Mouse (Mus musculus): ENCODE data around the gene Sstr3. TPM values are rescaled to one million over a fixed set of nuclear protein-coding genes. Genes with fewer than 3 reads are reported as not detected.

The Sstr3 gene
- polyA plus RNA-seq, 1 experiment: not detected

DNA sequence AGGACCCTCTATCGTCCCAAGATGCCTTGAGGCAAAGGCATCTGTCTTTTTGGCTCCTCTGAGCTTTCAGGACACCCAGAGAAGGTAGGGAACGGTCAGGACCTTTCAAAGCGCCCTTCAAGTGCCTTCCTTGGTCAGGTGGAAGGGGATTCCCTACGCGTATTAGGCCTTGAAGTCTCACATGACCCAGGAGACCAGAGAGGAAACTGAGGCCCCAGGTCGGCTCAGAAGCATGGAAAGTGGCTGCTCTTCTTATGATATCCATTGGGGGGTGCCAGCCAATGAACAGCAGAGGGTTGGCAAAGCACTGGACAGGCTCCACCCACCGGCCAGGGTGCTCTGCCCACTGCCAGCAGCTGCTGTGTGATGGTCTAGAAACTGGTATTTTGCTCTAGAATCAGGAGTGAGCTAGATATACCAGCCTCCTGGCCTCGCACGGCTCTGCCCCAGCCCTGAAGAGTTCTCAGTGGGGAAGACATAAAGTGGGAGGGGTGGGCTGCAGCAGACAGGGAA, 23.2 kb upstream of the Sstr3 start:
- peaks cover 11% of the 10 kb centered on the region; the same call in 1 of the 2 replicates for H3K4me1 ChIP-seq (ENCODE audit: control insufficient read depth, insufficient read depth, low read length)
- TF ChIP-seq CTCF (IDR thresholded peaks at IDR 0.05; ENCODE audit: insufficient read depth, low read depth, low read length): no peak
- TF ChIP-seq POLR2A (IDR thresholded peaks at IDR 0.05; ENCODE audit: insufficient read depth, low read depth, low read length): no peak
- WGBS: 73% methylated on average over 9 of the region's 9 CpGs
- no peak overlapping the region for H3K4me3 ChIP-seq (ENCODE audit: insufficient read depth, low read depth, low read length)
- H3K27ac ChIP-seq (ENCODE audit: insufficient read depth, low read depth, low read length): no peak overlapping the region

DNA sequence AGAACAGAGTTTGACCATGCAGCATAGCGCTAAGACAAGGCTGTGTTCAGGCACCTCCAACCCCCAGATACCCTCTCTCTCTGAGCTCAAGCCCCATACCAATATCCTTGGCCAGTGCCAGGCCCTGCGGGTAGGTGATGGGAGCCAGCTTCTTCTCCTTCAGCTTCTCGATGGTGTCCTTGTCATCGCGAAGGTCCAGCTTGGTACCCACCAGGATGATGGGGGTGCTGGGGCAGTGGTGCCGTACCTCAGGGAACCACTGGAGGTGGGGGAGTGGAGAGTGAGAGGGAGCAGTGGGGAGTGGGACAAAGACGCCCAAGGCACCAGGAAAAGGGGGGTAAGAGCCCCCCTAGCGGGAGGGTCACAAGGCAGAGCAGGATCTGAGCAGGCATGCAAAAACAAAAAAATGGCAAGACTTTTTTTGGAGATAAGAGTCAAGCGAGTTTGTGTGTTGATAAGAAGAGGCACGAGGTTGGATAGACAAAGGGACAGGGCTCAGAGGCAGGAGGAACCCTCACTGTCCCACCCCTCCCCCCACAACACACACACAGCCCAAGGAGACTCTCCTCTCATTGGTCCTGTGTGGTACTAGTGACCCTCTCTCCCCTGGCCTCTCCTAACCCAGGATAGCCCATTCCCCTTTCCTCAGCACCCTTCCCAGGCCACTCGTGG, 20.4 kb upstream of the Sstr3 start:
- Histone ChIP-seq H3K4me3 (ENCODE audit: insufficient read depth, low read depth, low read length) (no peak overlapping the region), H3K27ac (ENCODE audit: insufficient read depth, low read depth, low read length) (no peak overlapping the region), H3K4me1 (ENCODE audit: control insufficient read depth, insufficient read depth, low read length) (peaks cover 4% of the 10 kb centered on the region; the same call in 1 of the 2 replicates)
- WGBS: 80% methylated on average over 11 of the region's 11 CpGs
- no peak for TF ChIP-seq POLR2A (IDR thresholded peaks at IDR 0.05; ENCODE audit: insufficient read depth, low read depth, low read length)
- TF ChIP-seq CTCF (IDR thresholded peaks at IDR 0.05; ENCODE audit: insufficient read depth, low read depth, low read length): no peak

DNA sequence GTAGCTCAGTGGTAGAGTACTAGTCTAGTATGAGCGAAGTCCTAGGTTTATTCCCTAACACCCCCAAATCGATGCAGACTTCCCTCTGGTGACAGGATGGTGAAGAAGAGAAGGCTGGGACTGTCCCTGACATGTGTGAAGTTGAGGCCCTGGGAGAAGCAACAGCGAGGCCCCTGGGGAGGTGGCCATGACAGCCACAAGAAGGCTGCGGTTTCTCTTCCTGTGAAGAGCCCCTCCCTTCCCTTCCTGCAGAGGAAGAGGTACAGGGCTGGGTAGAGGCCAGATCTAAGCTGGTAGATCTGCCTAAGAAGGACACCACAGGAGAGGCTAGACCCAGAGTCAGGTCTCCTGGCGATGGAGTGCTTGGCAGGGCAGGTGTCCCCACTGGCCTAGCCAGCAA, 19.5 kb upstream of the Sstr3 start:
- Histone ChIP-seq H3K4me3 (ENCODE audit: insufficient read depth, low read depth, low read length) (no peak overlapping the region), H3K4me1 (ENCODE audit: control insufficient read depth, insufficient read depth, low read length) (peaks cover 12% of the 10 kb centered on the region), H3K27ac (ENCODE audit: insufficient read depth, low read depth, low read length) (no peak overlapping the region)
- TF ChIP-seq CTCF (IDR thresholded peaks at IDR 0.05; ENCODE audit: insufficient read depth, low read depth, low read length) (no peak), POLR2A (IDR thresholded peaks at IDR 0.05; ENCODE audit: insufficient read depth, low read depth, low read length) (no peak)
- WGBS: 90% methylated on average over 5 of the region's 5 CpGs

DNA sequence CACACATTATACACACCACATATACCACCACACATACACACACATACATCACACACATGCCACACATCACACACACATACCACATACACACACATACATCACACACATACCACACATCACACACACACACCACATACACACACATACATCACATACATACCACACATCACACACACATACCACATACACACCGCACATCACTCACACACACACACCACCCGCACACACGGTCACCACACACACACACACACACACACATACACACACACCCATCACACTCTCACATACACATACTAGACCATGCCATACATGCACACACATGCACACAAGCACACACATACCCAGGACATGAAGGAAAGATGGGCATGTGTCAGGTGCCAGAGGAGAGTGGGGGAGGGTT, 18.9 kb upstream of the Sstr3 start:
- TF ChIP-seq CTCF (IDR thresholded peaks at IDR 0.05; ENCODE audit: insufficient read depth, low read depth, low read length) (no peak), POLR2A (IDR thresholded peaks at IDR 0.05; ENCODE audit: insufficient read depth, low read depth, low read length) (no peak)
- Histone ChIP-seq H3K27ac (ENCODE audit: insufficient read depth, low read depth, low read length) (no peak overlapping the region), H3K4me1 (ENCODE audit: control insufficient read depth, insufficient read depth, low read length) (peaks cover 16% of the 10 kb centered on the region), H3K4me3 (ENCODE audit: insufficient read depth, low read depth, low read length) (no peak overlapping the region)
- WGBS: 100% methylated on average over 3 of the region's 3 CpGs

DNA sequence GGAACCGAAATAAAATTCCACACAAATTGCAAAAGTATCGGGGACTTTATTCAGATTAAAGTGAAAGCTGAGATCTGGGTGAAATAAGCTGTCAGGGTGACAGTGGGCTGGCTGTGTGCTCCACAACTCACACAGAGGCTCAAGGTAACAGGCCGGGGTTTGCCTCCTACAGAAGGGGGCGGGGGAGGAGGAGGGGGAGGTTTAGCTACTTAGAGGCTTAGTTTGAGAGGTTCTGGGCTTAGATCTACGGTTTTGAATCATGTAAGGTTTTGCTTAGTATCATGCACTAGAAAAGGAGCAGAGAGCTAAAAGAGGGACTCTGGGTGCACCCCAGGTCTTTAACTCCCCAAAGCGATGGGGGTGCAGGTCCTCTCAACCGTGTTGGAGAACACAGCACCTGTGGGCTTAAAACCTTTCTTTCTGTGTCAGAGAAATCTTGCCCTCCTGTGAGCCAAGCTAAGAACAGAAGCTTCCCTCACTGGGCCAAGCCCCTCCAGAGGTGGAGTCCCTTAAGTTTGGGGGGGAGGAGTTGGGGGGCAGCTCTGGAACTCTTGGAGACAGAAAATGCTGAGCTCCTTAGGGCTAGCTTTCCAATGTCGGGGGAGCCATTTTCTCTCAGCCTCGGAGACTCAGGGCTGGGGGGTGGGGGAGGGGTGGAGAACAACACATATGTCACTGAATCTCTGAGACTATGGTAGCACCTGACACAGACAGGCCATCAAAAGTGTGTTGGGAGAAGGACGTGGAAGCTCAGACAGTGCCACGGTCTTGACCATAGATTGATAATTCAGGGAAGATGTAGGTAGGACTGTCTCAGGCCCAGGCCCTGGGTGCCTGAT, 14.9 kb upstream of the Sstr3 start:
- 53% methylated on average over 11 of the region's 11 CpGs for WGBS
- Histone ChIP-seq H3K4me3 (ENCODE audit: insufficient read depth, low read depth, low read length) (no peak overlapping the region), H3K4me1 (ENCODE audit: control insufficient read depth, insufficient read depth, low read length) (peaks cover 21% of the 10 kb centered on the region), H3K27ac (ENCODE audit: insufficient read depth, low read depth, low read length) (no peak overlapping the region)
- TF ChIP-seq CTCF (IDR thresholded peaks at IDR 0.05; ENCODE audit: insufficient read depth, low read depth, low read length): no peak
- no peak for TF ChIP-seq POLR2A (IDR thresholded peaks at IDR 0.05; ENCODE audit: insufficient read depth, low read depth, low read length)

DNA sequence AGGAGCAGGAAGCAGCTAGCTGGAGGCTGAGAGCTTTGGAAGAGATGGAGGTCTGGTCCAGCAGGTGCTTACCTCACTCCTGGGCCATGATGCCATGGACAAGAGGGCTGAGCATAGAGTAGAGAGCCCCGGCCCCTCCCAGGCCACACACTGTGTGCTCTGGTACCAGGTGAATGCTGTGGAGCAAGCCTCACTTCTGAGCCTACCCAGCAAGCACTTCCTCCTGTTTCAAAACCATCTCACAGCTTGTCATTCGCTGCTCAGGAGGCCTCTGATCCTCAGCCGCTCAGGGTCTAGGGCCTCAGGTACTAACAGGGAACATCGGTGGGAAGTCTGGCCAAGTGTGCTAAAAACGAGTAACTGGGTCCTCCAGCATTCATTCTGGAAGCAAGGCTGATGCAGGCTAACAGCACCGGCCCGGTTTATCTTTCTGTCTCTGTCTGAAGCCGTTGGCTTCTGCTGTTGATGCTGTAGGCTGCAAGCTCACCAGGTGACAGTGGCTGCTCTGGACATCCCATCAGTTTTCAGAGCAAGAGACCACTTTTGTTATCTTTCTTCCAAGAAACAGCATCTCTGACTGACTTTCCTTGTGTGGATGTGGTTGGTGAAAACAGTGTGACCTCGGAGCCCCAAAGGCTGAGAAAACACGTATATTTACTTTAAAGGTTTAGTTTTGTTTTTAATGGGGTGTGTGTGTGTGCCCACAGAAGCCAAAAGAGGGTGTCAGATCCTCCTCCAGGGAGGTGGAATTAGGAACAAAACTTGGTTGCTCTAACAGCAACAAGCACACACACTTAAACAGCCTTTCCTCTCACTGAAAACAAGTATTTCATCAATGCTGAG, 13.4 kb upstream of the Sstr3 start:
- TF ChIP-seq CTCF (IDR thresholded peaks at IDR 0.05; ENCODE audit: insufficient read depth, low read depth, low read length) (no peak), POLR2A (IDR thresholded peaks at IDR 0.05; ENCODE audit: insufficient read depth, low read depth, low read length) (no peak)
- peaks cover 21% of the 10 kb centered on the region for H3K4me1 ChIP-seq (ENCODE audit: control insufficient read depth, insufficient read depth, low read length)
- 74% methylated on average over 10 of the region's 10 CpGs for WGBS
- no peak overlapping the region for H3K4me3 ChIP-seq (ENCODE audit: insufficient read depth, low read depth, low read length)
- no peak overlapping the region for H3K27ac ChIP-seq (ENCODE audit: insufficient read depth, low read depth, low read length)

DNA sequence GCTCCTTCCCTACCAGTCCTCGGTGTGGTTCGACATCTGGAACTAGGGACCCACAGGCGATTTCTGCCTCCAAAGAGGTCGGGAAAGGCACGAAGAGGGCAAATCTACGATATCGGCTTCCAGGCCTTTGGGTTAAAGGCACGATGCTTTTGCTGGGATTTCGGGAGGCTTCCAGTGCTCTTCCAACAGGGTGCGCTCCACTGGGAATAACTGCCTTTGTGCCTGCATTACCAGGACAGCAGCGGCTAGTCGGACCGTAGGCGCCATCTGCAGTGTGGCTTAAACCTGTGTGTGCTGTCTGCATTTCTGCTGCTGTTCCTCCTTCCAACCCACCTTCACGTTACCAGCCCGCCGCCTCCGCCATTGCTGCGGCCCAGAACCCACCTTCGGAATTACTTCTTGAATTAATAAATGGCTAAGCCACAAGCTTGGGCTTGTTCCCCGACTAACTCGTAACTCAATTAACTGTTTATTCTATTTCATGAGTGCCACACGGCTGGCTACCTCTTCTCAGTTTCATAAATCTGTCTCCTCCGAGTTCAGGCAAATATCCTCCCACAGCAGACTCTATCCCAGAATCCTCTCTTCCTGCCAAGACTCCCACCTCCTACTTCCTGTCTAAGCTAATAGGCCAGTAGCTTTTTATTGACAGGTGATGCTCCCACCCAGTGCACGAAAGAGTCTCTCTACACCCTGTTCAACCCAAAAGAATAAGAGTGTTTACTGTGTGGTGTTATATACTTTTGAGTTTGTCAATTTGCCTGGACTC, 10.2 kb upstream of the Sstr3 start:
- no peak overlapping the region for H3K4me3 ChIP-seq (ENCODE audit: insufficient read depth, low read depth, low read length)

DNA sequence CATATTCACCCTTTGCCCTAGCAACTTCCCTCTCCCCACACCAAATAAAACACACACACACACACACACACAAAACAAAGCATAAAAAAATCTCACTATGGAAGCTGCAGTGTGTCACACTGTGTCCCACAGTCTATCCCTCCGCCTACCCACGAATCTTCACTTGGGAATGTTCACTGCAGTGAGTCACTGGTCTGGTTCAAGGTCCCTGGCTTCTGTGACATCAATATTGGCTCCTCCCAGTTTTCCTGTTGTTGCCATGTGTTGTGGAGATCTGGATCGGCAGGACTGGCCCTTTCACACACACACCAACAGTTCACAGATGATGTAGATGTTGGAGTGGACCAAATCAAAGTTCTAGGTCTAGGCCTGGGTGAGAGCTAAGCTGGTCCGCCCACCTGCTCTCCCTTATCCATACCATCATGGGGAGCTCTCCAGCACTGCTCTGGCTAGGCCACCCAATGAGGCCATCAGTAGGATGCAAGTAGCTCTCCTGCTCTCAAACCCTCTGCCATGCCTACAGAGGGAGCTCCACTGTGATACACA, 4.8 kb upstream of the Sstr3 start:
- Histone ChIP-seq H3K4me1 (ENCODE audit: control insufficient read depth, insufficient read depth, low read length) (peaks cover 36% of the 10 kb centered on the region), H3K27ac (ENCODE audit: insufficient read depth, low read depth, low read length) (peak overlapping the region; percentile 80), H3K4me3 (ENCODE audit: insufficient read depth, low read depth, low read length) (no peak overlapping the region)
- 49% methylated on average over 4 of the region's 4 CpGs for WGBS
- no peak for TF ChIP-seq CTCF (IDR thresholded peaks at IDR 0.05; ENCODE audit: insufficient read depth, low read depth, low read length)

More for the DNA sequence above, 10.2 kb upstream of the Sstr3 start:
- TF ChIP-seq CTCF (IDR thresholded peaks at IDR 0.05; ENCODE audit: insufficient read depth, low read depth, low read length) (no peak), POLR2A (IDR thresholded peaks at IDR 0.05; ENCODE audit: insufficient read depth, low read depth, low read length) (no peak)
- Histone ChIP-seq H3K4me1 (ENCODE audit: control insufficient read depth, insufficient read depth, low read length) (peaks cover 22% of the 10 kb centered on the region), H3K27ac (ENCODE audit: insufficient read depth, low read depth, low read length) (no peak overlapping the region)
- WGBS: 66% methylated on average over 25 of the region's 25 CpGs
